Mouse (Mus musculus) adipocyte (in vitro differentiated cells): ENCODE results near the gene Gabra5.

Experiments
- DNase-seq: peaks from one replicate; pipeline ENCODE4 v3.0.0-alpha.2; 2016; ENCODE audit warnings: low spot score

Gene Gabra5

GRCm38 (mm10) chr7:57386517-57387340 lies 123.1 kb downstream of the Gabra5 start, which contains the start of gene Gabrg3:
TSS of gene Gabrg3 (minus strand) at chr7:57387188.
- no peak for DNase-seq

- peak; percentile 8 for DNase-seq
Observed at GRCm38 (mm10) chr7:57384112-57384511, 125.7 kb downstream of the Gabra5 start.

- no peak for DNase-seq
Observed at GRCm38 (mm10) chr7:57366013-57366390, 143.9 kb downstream of the Gabra5 start.

- DNase-seq, result no peak
Observed at GRCm38 (mm10) chr7:57365134-57366012, 144.5 kb downstream of the Gabra5 start.

GRCm38 (mm10) chr7:57363812-57364211 lies 146.0 kb downstream of the Gabra5 start:
- no peak for DNase-seq

- no peak for DNase-seq
Observed at GRCm38 (mm10) chr7:57357871-57358540, 151.9 kb downstream of the Gabra5 start.
